Mouse (Mus musculus): Measurements from ENCODE around the gene Zfp507.

Zfp507 gene

GRCm38 (mm10) chr7:35802906-35803595 lies at the start of gene Zfp507:
Gene Zfp507 (minus strand): TSS chr7:35803003.
- H3K9me3 ChIP-seq (ENCODE audit: low read length), result no peaks in the 10 kb centered on the region
- H3K4me3 ChIP-seq (replicated peaks; ENCODE audit: low read length), result peak within 1 kb of the TSS; percentile 90
- H3K4me1 ChIP-seq (replicated peaks; ENCODE audit: low read depth, low read length), result peaks cover 36% of the 10 kb centered on the region
- H3K27me3 ChIP-seq (ENCODE audit: insufficient read depth, low read length), result peaks cover 10% of the 10 kb centered on the region; the same call in 1 of the 2 replicates
- no peak for TF ChIP-seq CTCF (conservative IDR thresholded peaks at IDR 0.05; ENCODE audit: low read length)
- TF ChIP-seq POU5F1 (IDR thresholded peaks at IDR 0.05; ENCODE audit: borderline replicate concordance, low read length), result no peak
- TF ChIP-seq NANOG (IDR thresholded peaks at IDR 0.05; ENCODE audit: borderline replicate concordance, low read length), result no peak
- H3K36me3 ChIP-seq (ENCODE audit: insufficient read depth, low read length), result peaks cover 34% of the 10 kb centered on the region

- no peaks in the 10 kb centered on the region for H3K27me3 ChIP-seq (ENCODE audit: insufficient read depth, low read length)
- H3K36me3 ChIP-seq (ENCODE audit: insufficient read depth, low read length), result no peaks in the 10 kb centered on the region
- no peaks in the 10 kb centered on the region for H3K9me3 ChIP-seq (ENCODE audit: low read length)
- TF ChIP-seq POU5F1 (IDR thresholded peaks at IDR 0.05; ENCODE audit: borderline replicate concordance, low read length) (no peak), NANOG (IDR thresholded peaks at IDR 0.05; ENCODE audit: borderline replicate concordance, low read length) (no peak), CTCF (conservative IDR thresholded peaks at IDR 0.05; ENCODE audit: low read length) (no peak)
- no peak overlapping the region for H3K4me3 ChIP-seq (replicated peaks; ENCODE audit: low read length)
- no peaks in the 10 kb centered on the region for H3K4me1 ChIP-seq (replicated peaks; ENCODE audit: low read depth, low read length)
Measured at GRCm38 (mm10) chr7:35850426-35850825, 47.6 kb upstream of the Zfp507 start.

DNA sequence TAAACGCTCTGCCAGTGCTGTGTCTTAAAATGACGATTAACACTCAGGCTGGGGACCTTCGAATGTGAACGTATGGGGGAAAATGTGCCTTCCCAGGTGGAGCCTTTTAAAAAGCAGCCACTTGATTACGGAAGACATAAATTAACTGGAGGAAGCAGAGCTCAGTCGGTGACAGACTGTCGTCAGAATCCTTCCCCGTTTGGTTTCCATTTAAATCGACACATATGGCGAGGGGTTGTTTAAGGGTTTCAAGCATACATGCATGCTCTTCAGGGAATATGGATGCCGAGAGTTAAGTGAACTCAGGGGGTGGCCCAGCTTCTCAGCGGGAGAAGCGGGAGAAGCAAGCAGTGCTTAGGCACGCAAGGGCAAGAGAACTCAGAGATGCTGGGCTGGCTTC lies 45.7 kb upstream of the Zfp507 start:
- Histone ChIP-seq H3K9me3 (ENCODE audit: low read length) (no peaks in the 10 kb centered on the region), H3K4me3 (replicated peaks; ENCODE audit: low read length) (no peak overlapping the region), H3K4me1 (replicated peaks; ENCODE audit: low read depth, low read length) (no peaks in the 10 kb centered on the region), H3K27me3 (ENCODE audit: insufficient read depth, low read length) (no peaks in the 10 kb centered on the region), H3K36me3 (ENCODE audit: insufficient read depth, low read length) (no peaks in the 10 kb centered on the region)
- TF ChIP-seq NANOG (IDR thresholded peaks at IDR 0.05; ENCODE audit: borderline replicate concordance, low read length), result no peak

DNA sequence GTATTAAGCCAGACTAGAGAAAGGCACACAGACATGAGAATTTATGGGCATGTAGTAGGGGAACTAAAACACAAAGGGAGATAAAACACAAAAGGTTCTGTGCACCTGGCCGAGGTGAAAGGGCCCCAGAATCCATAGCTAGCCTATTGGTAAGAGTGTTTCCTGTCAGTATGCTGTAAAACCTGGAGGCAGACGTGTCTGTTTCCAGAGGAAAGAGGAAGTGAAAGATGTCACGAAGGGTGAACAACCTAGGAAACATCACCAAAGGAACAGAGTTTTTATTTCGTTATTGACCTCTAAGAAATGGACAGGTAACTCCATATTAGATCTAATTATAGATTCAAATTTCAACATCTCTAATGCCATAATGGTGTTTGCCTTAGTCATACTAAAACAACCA lies 37.7 kb upstream of the Zfp507 start:
- Histone ChIP-seq H3K27me3 (ENCODE audit: insufficient read depth, low read length) (peaks cover 3% of the 10 kb centered on the region), H3K36me3 (ENCODE audit: insufficient read depth, low read length) (no peaks in the 10 kb centered on the region), H3K4me1 (replicated peaks; ENCODE audit: low read depth, low read length) (no peaks in the 10 kb centered on the region), H3K9me3 (ENCODE audit: low read length) (no peaks in the 10 kb centered on the region), H3K4me3 (replicated peaks; ENCODE audit: low read length) (no peak overlapping the region)
- TF ChIP-seq NANOG (IDR thresholded peaks at IDR 0.05; ENCODE audit: borderline replicate concordance, low read length), result no peak
- no peak for TF ChIP-seq CTCF (conservative IDR thresholded peaks at IDR 0.05; ENCODE audit: low read length)
- TF ChIP-seq POU5F1 (IDR thresholded peaks at IDR 0.05; ENCODE audit: borderline replicate concordance, low read length), result no peak

DNA sequence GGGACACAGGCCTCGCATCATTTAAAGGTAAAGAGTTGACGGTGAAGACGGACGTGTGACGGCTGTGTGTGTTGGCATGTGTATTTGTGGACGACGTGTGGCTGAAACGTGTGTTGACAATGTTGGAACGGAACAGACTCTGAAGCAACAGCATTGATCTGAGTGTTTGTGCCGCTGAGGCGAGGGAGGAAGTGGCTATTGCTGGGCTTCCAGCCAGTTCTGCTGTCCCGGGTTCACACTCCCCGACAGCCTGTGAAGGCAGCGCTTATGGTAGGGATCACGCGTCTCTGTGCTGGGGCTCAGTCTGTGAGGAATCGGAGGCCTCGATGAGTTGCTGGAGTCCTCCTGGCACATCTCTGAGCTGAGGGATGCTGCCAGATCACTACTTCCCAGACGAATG lies 34.0 kb upstream of the Zfp507 start:
- TF ChIP-seq POU5F1 (IDR thresholded peaks at IDR 0.05; ENCODE audit: borderline replicate concordance, low read length) (no peak), NANOG (IDR thresholded peaks at IDR 0.05; ENCODE audit: borderline replicate concordance, low read length) (no peak), CTCF (conservative IDR thresholded peaks at IDR 0.05; ENCODE audit: low read length) (no peak)
- Histone ChIP-seq H3K36me3 (ENCODE audit: insufficient read depth, low read length) (no peaks in the 10 kb centered on the region), H3K9me3 (ENCODE audit: low read length) (no peaks in the 10 kb centered on the region), H3K27me3 (ENCODE audit: insufficient read depth, low read length) (peaks cover 3% of the 10 kb centered on the region), H3K4me1 (replicated peaks; ENCODE audit: low read depth, low read length) (no peaks in the 10 kb centered on the region), H3K4me3 (replicated peaks; ENCODE audit: low read length) (no peak overlapping the region)

GRCm38 (mm10) chr7:35836415-35836814 lies 33.6 kb upstream of the Zfp507 start:
- H3K27me3 ChIP-seq (ENCODE audit: insufficient read depth, low read length), result peaks cover 3% of the 10 kb centered on the region
- H3K9me3 ChIP-seq (ENCODE audit: low read length), result no peaks in the 10 kb centered on the region
- H3K4me3 ChIP-seq (replicated peaks; ENCODE audit: low read length), result no peak overlapping the region
- TF ChIP-seq CTCF (conservative IDR thresholded peaks at IDR 0.05; ENCODE audit: low read length), result no peak
- TF ChIP-seq NANOG (IDR thresholded peaks at IDR 0.05; ENCODE audit: borderline replicate concordance, low read length), result no peak
- TF ChIP-seq POU5F1 (IDR thresholded peaks at IDR 0.05; ENCODE audit: borderline replicate concordance, low read length), result no peak
- H3K36me3 ChIP-seq (ENCODE audit: insufficient read depth, low read length), result no peaks in the 10 kb centered on the region
- H3K4me1 ChIP-seq (replicated peaks; ENCODE audit: low read depth, low read length), result no peaks in the 10 kb centered on the region

GRCm38 (mm10) chr7:35830119-35830518 lies 27.3 kb upstream of the Zfp507 start:
- no peak overlapping the region for H3K4me3 ChIP-seq (replicated peaks; ENCODE audit: low read length)
- peaks cover 2% of the 10 kb centered on the region; the same call in 1 of the 2 replicates for H3K27me3 ChIP-seq (ENCODE audit: insufficient read depth, low read length)
- no peaks in the 10 kb centered on the region for H3K4me1 ChIP-seq (replicated peaks; ENCODE audit: low read depth, low read length)
- no peaks in the 10 kb centered on the region for H3K36me3 ChIP-seq (ENCODE audit: insufficient read depth, low read length)
- TF ChIP-seq POU5F1 (IDR thresholded peaks at IDR 0.05; ENCODE audit: borderline replicate concordance, low read length) (no peak), NANOG (IDR thresholded peaks at IDR 0.05; ENCODE audit: borderline replicate concordance, low read length) (no peak), CTCF (conservative IDR thresholded peaks at IDR 0.05; ENCODE audit: low read length) (peak; percentile 51)
- H3K9me3 ChIP-seq (ENCODE audit: low read length), result no peaks in the 10 kb centered on the region

GRCm38 (mm10) chr7:35823906-35824305 lies 21.1 kb upstream of the Zfp507 start:
- Histone ChIP-seq H3K27me3 (ENCODE audit: insufficient read depth, low read length) (peaks cover 6% of the 10 kb centered on the region; the same call in 1 of the 2 replicates), H3K4me1 (replicated peaks; ENCODE audit: low read depth, low read length) (no peaks in the 10 kb centered on the region), H3K36me3 (ENCODE audit: insufficient read depth, low read length) (no peaks in the 10 kb centered on the region), H3K4me3 (replicated peaks; ENCODE audit: low read length) (no peak overlapping the region), H3K9me3 (ENCODE audit: low read length) (no peaks in the 10 kb centered on the region)
- TF ChIP-seq CTCF (conservative IDR thresholded peaks at IDR 0.05; ENCODE audit: low read length) (no peak), POU5F1 (IDR thresholded peaks at IDR 0.05; ENCODE audit: borderline replicate concordance, low read length) (no peak), NANOG (IDR thresholded peaks at IDR 0.05; ENCODE audit: borderline replicate concordance, low read length) (no peak)

GRCm38 (mm10) chr7:35822320-35822719 lies 19.5 kb upstream of the Zfp507 start:
- H3K4me1 ChIP-seq (replicated peaks; ENCODE audit: low read depth, low read length), result no peaks in the 10 kb centered on the region
- TF ChIP-seq NANOG (IDR thresholded peaks at IDR 0.05; ENCODE audit: borderline replicate concordance, low read length) (no peak), POU5F1 (IDR thresholded peaks at IDR 0.05; ENCODE audit: borderline replicate concordance, low read length) (no peak), CTCF (conservative IDR thresholded peaks at IDR 0.05; ENCODE audit: low read length) (no peak)
- no peak overlapping the region for H3K4me3 ChIP-seq (replicated peaks; ENCODE audit: low read length)
- H3K9me3 ChIP-seq (ENCODE audit: low read length), result no peaks in the 10 kb centered on the region
- peaks cover 6% of the 10 kb centered on the region; the same call in 1 of the 2 replicates for H3K27me3 ChIP-seq (ENCODE audit: insufficient read depth, low read length)
- no peaks in the 10 kb centered on the region for H3K36me3 ChIP-seq (ENCODE audit: insufficient read depth, low read length)
